Comparison of ENCODE assay signal across 8 mouse cellular contexts in genomic region chr1:165280741-165281140, GRCm38 (mm10). TPM values are rescaled to one million over a fixed set of nuclear protein-coding genes. Genes with fewer than 3 reads are reported as not detected.
DNase-seq lines count a peak whose midpoint lies in the region; ATAC-seq lines count a peak whose summit lies in the region.

No protein-coding gene starts in this region.

- WGBS in heart, embryonic 16.5 days, result 75% methylated on average over 10 of the region's 10 CpGs
- 50% methylated on average over 10 of the region's 10 CpGs for WGBS in embryonic facial prominence, embryonic 14.5 days
- WGBS in hindbrain, embryonic 15.5 days, result 28% methylated on average over 10 of the region's 10 CpGs
- 27% methylated on average over 10 of the region's 10 CpGs for WGBS in midbrain, embryonic 16.5 days

- H3K4me2 ChIP-seq in heart, embryonic 16.5 days (ENCODE audit: low read depth, low read length), result peak overlapping the region; percentile 81
- peak overlapping the region; percentile 91 for H3K4me2 ChIP-seq in embryonic facial prominence, embryonic 14.5 days (ENCODE audit: low read depth, low read length)
- H3K4me2 ChIP-seq in hindbrain, embryonic 15.5 days, result peak overlapping the region; percentile 66
- peak overlapping the region; percentile 68 for H3K4me2 ChIP-seq in midbrain, embryonic 16.5 days (ENCODE audit: low read length)

- H3K27me3 ChIP-seq in heart, embryonic 16.5 days (ENCODE audit: control insufficient read depth, insufficient read depth, low read length), result no peaks in the 10 kb centered on the region
- no peaks in the 10 kb centered on the region for H3K27me3 ChIP-seq in embryonic facial prominence, embryonic 14.5 days (replicated peaks; ENCODE audit: control insufficient read depth, insufficient read depth, low read length)
- H3K27me3 ChIP-seq in hindbrain, embryonic 15.5 days, result no peaks in the 10 kb centered on the region
- H3K27me3 ChIP-seq in midbrain, embryonic 16.5 days (ENCODE audit: control insufficient read depth, insufficient read depth, low read depth, low read length), result no peaks in the 10 kb centered on the region

- ATAC-seq in heart, embryonic 16.5 days (replicated peaks; ENCODE audit: extremely low read depth, insufficient read depth, low FRiP score), result no peak
- no peak for ATAC-seq in embryonic facial prominence, embryonic 14.5 days (ENCODE audit: low read depth)
- no peak for ATAC-seq in hindbrain, embryonic 15.5 days (ENCODE audit: low FRiP score, low read depth)
- no peak for ATAC-seq in midbrain, embryonic 16.5 days

- no peak overlapping the region for H3K27ac ChIP-seq in heart, embryonic 16.5 days (ENCODE audit: low read length)
- H3K27ac ChIP-seq in embryonic facial prominence, embryonic 14.5 days (replicated peaks; ENCODE audit: low read depth, low read length), result peak overlapping the region; percentile 87; the same call in 1 of the 2 replicates
- peak overlapping the region; percentile 89 for H3K27ac ChIP-seq in hindbrain, embryonic 15.5 days (replicated peaks)
- H3K27ac ChIP-seq in midbrain, embryonic 16.5 days (ENCODE audit: low read length), result peak overlapping the region; percentile 89; the same call in 1 of the 2 replicates

- H3K4me1 ChIP-seq in heart, embryonic 16.5 days (ENCODE audit: control insufficient read depth, insufficient read depth, low read length), result peaks cover 8% of the 10 kb centered on the region
- peaks cover 15% of the 10 kb centered on the region for H3K4me1 ChIP-seq in embryonic facial prominence, embryonic 14.5 days (ENCODE audit: control insufficient read depth, insufficient read depth, low read length)
- peaks cover 34% of the 10 kb centered on the region for H3K4me1 ChIP-seq in hindbrain, embryonic 15.5 days (replicated peaks)
- peaks cover 34% of the 10 kb centered on the region for H3K4me1 ChIP-seq in midbrain, embryonic 16.5 days (ENCODE audit: control insufficient read depth, insufficient read depth, low read length)

- H3K9me3 ChIP-seq in heart, embryonic 16.5 days (replicated peaks; ENCODE audit: control insufficient read depth, low read length), result no peaks in the 10 kb centered on the region
- H3K9me3 ChIP-seq in embryonic facial prominence, embryonic 14.5 days (ENCODE audit: control insufficient read depth, low read length), result no peaks in the 10 kb centered on the region
- no peaks in the 10 kb centered on the region for H3K9me3 ChIP-seq in hindbrain, embryonic 15.5 days
- no peaks in the 10 kb centered on the region for H3K9me3 ChIP-seq in midbrain, embryonic 16.5 days (replicated peaks; ENCODE audit: control insufficient read depth, low read length, poor library complexity, severe bottlenecking)

- no peaks in the 10 kb centered on the region for H3K36me3 ChIP-seq in heart, embryonic 16.5 days (ENCODE audit: control insufficient read depth, insufficient read depth)
- no peaks in the 10 kb centered on the region for H3K36me3 ChIP-seq in embryonic facial prominence, embryonic 14.5 days (ENCODE audit: control insufficient read depth, insufficient read depth, low read length)
- no peaks in the 10 kb centered on the region for H3K36me3 ChIP-seq in hindbrain, embryonic 15.5 days
- H3K36me3 ChIP-seq in midbrain, embryonic 16.5 days (ENCODE audit: control insufficient read depth, insufficient read depth, low read length), result no peaks in the 10 kb centered on the region

- no peak for DNase-seq in heart, adult 18-20 months
- DNase-seq in embryonic facial prominence, embryonic 14.5 days (ENCODE audit: low spot score), result no peak
- no peak for DNase-seq in MN1 (ENCODE audit: low spot score)
- no peak for DNase-seq in ovary, postnatal 36 days (ENCODE audit: low spot score)
- DNase-seq in layer of hippocampus, adult 9-10 months (ENCODE audit: low spot score), result no peak

- H3K4me3 ChIP-seq in heart, embryonic 16.5 days (ENCODE audit: low read length), result no peak overlapping the region
- peak overlapping the region; percentile 76 for H3K4me3 ChIP-seq in embryonic facial prominence, embryonic 14.5 days (ENCODE audit: low read depth, low read length)
- peak overlapping the region; percentile 89 for H3K4me3 ChIP-seq in hindbrain, embryonic 15.5 days
- H3K4me3 ChIP-seq in midbrain, embryonic 16.5 days (ENCODE audit: low read depth, low read length), result peak overlapping the region; percentile 89

- H3K9ac ChIP-seq in heart, embryonic 16.5 days (ENCODE audit: low read length), result peak overlapping the region; percentile 85; the same call in 1 of the 2 replicates
- peak overlapping the region; percentile 86 for H3K9ac ChIP-seq in embryonic facial prominence, embryonic 14.5 days (ENCODE audit: low read depth, low read length)
- H3K9ac ChIP-seq in hindbrain, embryonic 15.5 days, result peak overlapping the region; percentile 85
- H3K9ac ChIP-seq in midbrain, embryonic 16.5 days (ENCODE audit: low read depth, low read length), result peak overlapping the region; percentile 98

RNA-seq across cellular contexts. Expression of gene Gpr161, which starts 14.8 kb away (rescaled TPM):
- polyA plus RNA-seq in heart, embryonic 16.5 days (2015; fragmentation: Nextera tagmentation; extraction: Ambion mirVana), result 0.55 and 0.59 TPM in 2 replicates
- 1 to 10 TPM; 1.2 TPM for total RNA-seq in heart, adult 18-20 months (2021)
- polyA plus RNA-seq in embryonic facial prominence, embryonic 14.5 days (2014; fragmentation: Nextera tagmentation; extraction: Ambion mirVana), result 1.2 and 1.5 TPM in 2 replicates
- polyA plus RNA-seq in hindbrain, embryonic 15.5 days (2015; fragmentation: Nextera tagmentation; extraction: Ambion mirVana), result 3.0 and 3.1 TPM in 2 replicates
- 4.1 and 4.7 TPM in 2 replicates for polyA plus RNA-seq in midbrain, embryonic 16.5 days (2015; fragmentation: Nextera tagmentation; extraction: Ambion mirVana)

RNA-seq across cellular contexts. Expression of gene Tiprl, which starts 43.9 kb away (rescaled TPM):
- polyA plus RNA-seq in heart, embryonic 16.5 days (2015; fragmentation: Nextera tagmentation; extraction: Ambion mirVana), result 93.4 and 94.0 TPM in 2 replicates
- total RNA-seq in heart, adult 18-20 months (2021), result 10 to 100 TPM; 34.6 to 45.4 TPM
- 90.6 and 100 TPM in 2 replicates for polyA plus RNA-seq in embryonic facial prominence, embryonic 14.5 days (2014; fragmentation: Nextera tagmentation; extraction: Ambion mirVana)
- 125 and 134 TPM in 2 replicates for polyA plus RNA-seq in hindbrain, embryonic 15.5 days (2015; fragmentation: Nextera tagmentation; extraction: Ambion mirVana)
- 146 and 160 TPM in 2 replicates for polyA plus RNA-seq in midbrain, embryonic 16.5 days (2015; fragmentation: Nextera tagmentation; extraction: Ambion mirVana)
